Mouse (Mus musculus) kidney, adult 8-10 months (tissue): ENCODE data around the gene Slc25a25.

Experiments used
- DNase-seq, 2 experiments: peaks; one replicate each; pipeline ENCODE4 v3.0.0; 2022

Slc25a25 gene

GRCm38 (mm10) chr2:32395946-32396621 lies 55.2 kb downstream of the Slc25a25 start:
- DNase-seq: peak; percentile 93 to 94

GRCm38 (mm10) chr2:32395484-32395945 lies 55.7 kb downstream of the Slc25a25 start, which contains the start of gene Ptges2:
Ptges2 (plus strand) TSS chr2:32395896.
- peak; percentile 93 for DNase-seq

GRCm38 (mm10) chr2:32394973-32395372 lies 56.3 kb downstream of the Slc25a25 start:
- DNase-seq: peak in 1 of 2 experiments; percentile 54

GRCm38 (mm10) chr2:32392063-32392462 lies 59.2 kb downstream of the Slc25a25 start:
- peak; percentile 76 to 81 for DNase-seq

- peak; percentile 47 to 66 for DNase-seq
Measured at GRCm38 (mm10) chr2:32390871-32391270, 60.4 kb downstream of the Slc25a25 start.

GRCm38 (mm10) chr2:32389157-32389556 lies 62.1 kb downstream of the Slc25a25 start:
- DNase-seq: no peak

GRCm38 (mm10) chr2:32387706-32388490 lies 63.3 kb downstream of the Slc25a25 start, which contains the start of gene Lcn2:
Lcn2 (minus strand) TSS chr2:32388252.
- DNase-seq: no peak

- DNase-seq: no peak
Measured at GRCm38 (mm10) chr2:32382689-32383088, 68.6 kb downstream of the Slc25a25 start.

- peak; percentile 93 to 95 for DNase-seq
Measured at GRCm38 (mm10) chr2:32381775-32382223, 69.4 kb downstream of the Slc25a25 start, which contains the start of gene 1110008P14Rik. 1110008P14Rik (minus strand) TSS chr2:32381938.

GRCm38 (mm10) chr2:32381141-32381774 lies 70.0 kb downstream of the Slc25a25 start:
- no peak for DNase-seq

- DNase-seq: no peak
Measured at GRCm38 (mm10) chr2:32380001-32380500, 71.2 kb downstream of the Slc25a25 start.

- DNase-seq: no peak
Measured at GRCm38 (mm10) chr2:32376963-32377362, 74.3 kb downstream of the Slc25a25 start.

GRCm38 (mm10) chr2:32375317-32375940 lies 75.8 kb downstream of the Slc25a25 start:
- DNase-seq: no peak

GRCm38 (mm10) chr2:32374191-32374590 lies 77.1 kb downstream of the Slc25a25 start:
- no peak for DNase-seq

GRCm38 (mm10) chr2:32367315-32367714 lies 83.9 kb downstream of the Slc25a25 start:
- no peak for DNase-seq
